Mouse (Mus musculus) heart, postnatal 36 days (tissue): ENCODE results near the gene Plac1. TPM values are rescaled to one million over a fixed set of nuclear protein-coding genes. Genes with fewer than 3 reads are reported as not detected.

ENCODE experiments used
- DNase-seq, 2 experiments: peaks; one replicate each; pipeline ENCODE4 v3.0.0; 2021 to 2022
- intact Hi-C: fragments of 180-260 bp; cut with DNase I; formaldehyde crosslinking; loops from one replicate; pipeline ENCODE4 v1.15.1; 2025
- total RNA-seq, 2 experiments: library from RNA; stranded (reverse); gene quantifications; 2 replicates each; pipeline ENCODE4 v1.2.3; 2021

Plac1 gene
- total RNA-seq, 2 experiments from 2014 or later, result not detected

GRCm38 (mm10) chrX:53118631-53119030 is 121.3 kb downstream of the Plac1 start:
- DNase-seq, result peak; percentile 6 to 8
- intact Hi-C loops, result loop anchor here (5.0 kb wide), 3 partner anchors 49 to 94 kb away; no protein-coding TSS in a partner anchor

- intact Hi-C loops, result loop anchor here (5.0 kb wide), 3 partner anchors 49 to 94 kb away; no protein-coding TSS in a partner anchor
- no peak for DNase-seq
Measured at GRCm38 (mm10) chrX:53118019-53118418, 121.9 kb downstream of the Plac1 start.

- no peak for DNase-seq
- intact Hi-C loops, result loop anchor here (5.0 kb wide), 3 partner anchors 52 to 97 kb away; no protein-coding TSS in a partner anchor
Measured at GRCm38 (mm10) chrX:53114994-53115393, 124.9 kb downstream of the Plac1 start.

- intact Hi-C loops, result no loop called here
Measured at GRCm38 (mm10) chrX:53110142-53110541, 129.8 kb downstream of the Plac1 start.

GRCm38 (mm10) chrX:53107127-53107526 is 132.8 kb downstream of the Plac1 start:
- no peak for DNase-seq
- intact Hi-C loops, result no loop called here

More at GRCm38 (mm10) chrX:53110142-53110541, 129.8 kb downstream of the Plac1 start:
- DNase-seq, result no peak

- DNase-seq, result no peak
- intact Hi-C loops, result no loop called here
Measured at GRCm38 (mm10) chrX:53101165-53101564, 138.7 kb downstream of the Plac1 start.

- DNase-seq, result no peak
- intact Hi-C loops, result no loop called here
Measured at GRCm38 (mm10) chrX:53099951-53100350, 140.0 kb downstream of the Plac1 start.

- no peak for DNase-seq
- intact Hi-C loops, result no loop called here
Measured at GRCm38 (mm10) chrX:53099266-53099665, 140.6 kb downstream of the Plac1 start.

- DNase-seq, result no peak
- intact Hi-C loops, result no loop called here
Measured at GRCm38 (mm10) chrX:53098293-53098692, 141.6 kb downstream of the Plac1 start.

GRCm38 (mm10) chrX:53097786-53098185 is 142.1 kb downstream of the Plac1 start:
- DNase-seq, result no peak
- intact Hi-C loops, result no loop called here

GRCm38 (mm10) chrX:53093381-53093780 is 146.5 kb downstream of the Plac1 start:
- DNase-seq, result no peak
- intact Hi-C loops, result no loop called here

- intact Hi-C loops, result no loop called here
- no peak for DNase-seq
Measured at GRCm38 (mm10) chrX:53088663-53089292, 151.1 kb downstream of the Plac1 start.

- intact Hi-C loops, result no loop called here
- no peak for DNase-seq
Measured at GRCm38 (mm10) chrX:53087202-53087601, 152.7 kb downstream of the Plac1 start.

- DNase-seq, result no peak
- intact Hi-C loops, result no loop called here
Measured at GRCm38 (mm10) chrX:53085559-53085958, 154.4 kb downstream of the Plac1 start.

- intact Hi-C loops, result no loop called here
- DNase-seq, result no peak
Measured at GRCm38 (mm10) chrX:53064406-53064805, 175.5 kb downstream of the Plac1 start.

- intact Hi-C loops, result loop anchor here (5.0 kb wide), 1 partner anchor 58 kb away; no protein-coding TSS in a partner anchor
- no peak for DNase-seq
Measured at GRCm38 (mm10) chrX:53059426-53060007, 180.4 kb downstream of the Plac1 start.

- intact Hi-C loops, result loop anchor here (5.0 kb wide), 1 partner anchor 59 kb away; no protein-coding TSS in a partner anchor
- DNase-seq, result peak; percentile 21 to 39
Measured at GRCm38 (mm10) chrX:53058459-53059280, 181.2 kb downstream of the Plac1 start.

GRCm38 (mm10) chrX:53057760-53058090 is 182.2 kb downstream of the Plac1 start:
- no peak for DNase-seq
- intact Hi-C loops, result loop anchor here (2.0 to 5.0 kb wide), 2 partner anchors 60 to 109 kb away; no protein-coding TSS in a partner anchor

- intact Hi-C loops, result loop anchor here (2.0 to 5.0 kb wide), 2 partner anchors 60 to 110 kb away; no protein-coding TSS in a partner anchor
- peak; percentile 87 to 88 for DNase-seq
Measured at GRCm38 (mm10) chrX:53057054-53057759, 182.7 kb downstream of the Plac1 start.

GRCm38 (mm10) chrX:53056627-53057026 is 183.3 kb downstream of the Plac1 start:
- intact Hi-C loops, result loop anchor here (2.0 to 5.0 kb wide), 2 partner anchors 61 to 110 kb away; no protein-coding TSS in a partner anchor
- DNase-seq, result peak; percentile 54 to 55
